8 mouse cellular contexts compared by ENCODE assay signal in genomic region chr5:32134051-32134732, GRCm38 (mm10). TPM values are rescaled to one million over a fixed set of nuclear protein-coding genes. Genes with fewer than 3 reads are reported as not detected.
DNase-seq lines count a peak whose midpoint lies in the region; ATAC-seq and TF ChIP-seq lines count a peak whose summit lies in the region.

No protein-coding gene starts in this region.

- DNase-seq in adrenal gland, adult 18-20 months (ENCODE audit: low spot score in 2 of 2), result peak; percentile 46 to 50
- DNase-seq in adrenal gland, postnatal 10 days, result no peak
- DNase-seq in MEL-GATA-1-ER (ENCODE audit: extremely low read depth, low read depth), result peak; percentile 38
- peak; percentile 48 for DNase-seq in hindbrain, embryonic 11.5 days (ENCODE audit: low spot score)
- DNase-seq in midbrain, postnatal 0 days (ENCODE audit: low spot score), result no peak

- peak overlapping the region; percentile 93 for H3K4me2 ChIP-seq in hindbrain, embryonic 11.5 days (replicated peaks; ENCODE audit: low read depth, low read length)
- H3K4me2 ChIP-seq in limb, embryonic 13.5 days (replicated peaks), result peak overlapping the region; percentile 83
- H3K4me2 ChIP-seq in midbrain, postnatal 0 days (ENCODE audit: low read depth, low read length, poor library complexity, severe bottlenecking), result peak overlapping the region; percentile 97

- no peak for ATAC-seq in hindbrain, embryonic 11.5 days (ENCODE audit: low FRiP score)
- ATAC-seq in limb, embryonic 13.5 days (ENCODE audit: low FRiP score, low read depth), result no peak
- no peak for ATAC-seq in midbrain, postnatal 0 days (ENCODE audit: low FRiP score)
- no peak for ATAC-seq in erythroid progenitor cell, adult 5-6 weeks (replicated peaks; ENCODE audit: low FRiP score, poor library complexity, severe bottlenecking)

- no peaks in the 10 kb centered on the region for H3K9me3 ChIP-seq in hindbrain, embryonic 11.5 days (ENCODE audit: control insufficient read depth, low read length)
- no peaks in the 10 kb centered on the region for H3K9me3 ChIP-seq in limb, embryonic 13.5 days
- no peaks in the 10 kb centered on the region for H3K9me3 ChIP-seq in midbrain, postnatal 0 days (ENCODE audit: low read length)

- 2% methylated on average over 21 of the region's 21 CpGs for WGBS in hindbrain, embryonic 11.5 days
- WGBS in limb, embryonic 13.5 days, result 4% methylated on average over 21 of the region's 21 CpGs
- 2% methylated on average over 21 of the region's 21 CpGs for WGBS in midbrain, postnatal 0 days

- H3K4me3 ChIP-seq in embryonic fibroblast, embryonic 13.5 days (ENCODE audit: insufficient read depth, low read length), result peak overlapping the region; percentile 3
- peak overlapping the region; percentile 47 for H3K4me3 ChIP-seq in hindbrain, embryonic 11.5 days (ENCODE audit: low read depth, low read length)
- peak overlapping the region; percentile 70 for H3K4me3 ChIP-seq in limb, embryonic 13.5 days
- peak overlapping the region; percentile 67 for H3K4me3 ChIP-seq in midbrain, postnatal 0 days (ENCODE audit: low read depth, low read length)

- TF ChIP-seq POLR2A in embryonic fibroblast, embryonic 13.5 days (IDR thresholded peaks at IDR 0.05; ENCODE audit: low read depth, low read length), result peak; percentile 65

- H3K4me1 ChIP-seq in embryonic fibroblast, embryonic 13.5 days (ENCODE audit: control insufficient read depth, insufficient read depth, low read length), result no peaks in the 10 kb centered on the region
- peaks cover 3% of the 10 kb centered on the region; the same call in 1 of the 2 replicates for H3K4me1 ChIP-seq in hindbrain, embryonic 11.5 days (replicated peaks; ENCODE audit: control insufficient read depth, insufficient read depth, low read length)
- peaks cover 42% of the 10 kb centered on the region for H3K4me1 ChIP-seq in limb, embryonic 13.5 days
- H3K4me1 ChIP-seq in midbrain, postnatal 0 days (ENCODE audit: insufficient read depth, low read length), result peaks cover 14% of the 10 kb centered on the region; the same call in 1 of the 2 replicates

- peak overlapping the region; percentile 85 for H3K27ac ChIP-seq in embryonic fibroblast, embryonic 13.5 days (ENCODE audit: insufficient read depth, low read length)
- H3K27ac ChIP-seq in hindbrain, embryonic 11.5 days (ENCODE audit: low read depth, low read length), result no peak overlapping the region
- peak overlapping the region; percentile 83; the same call in 1 of the 2 replicates for H3K27ac ChIP-seq in limb, embryonic 13.5 days
- no peak overlapping the region for H3K27ac ChIP-seq in midbrain, postnatal 0 days (ENCODE audit: low read depth, low read length)

- H3K9ac ChIP-seq in hindbrain, embryonic 11.5 days (ENCODE audit: low read depth, low read length), result no peak overlapping the region; the same call in 1 of the 2 replicates
- peak overlapping the region; percentile 75 for H3K9ac ChIP-seq in limb, embryonic 13.5 days
- H3K9ac ChIP-seq in midbrain, postnatal 0 days (replicated peaks; ENCODE audit: low read length, poor library complexity, severe bottlenecking), result no peak overlapping the region

- no peaks in the 10 kb centered on the region for H3K36me3 ChIP-seq in hindbrain, embryonic 11.5 days (ENCODE audit: control insufficient read depth, insufficient read depth, low read length)
- no peaks in the 10 kb centered on the region for H3K36me3 ChIP-seq in limb, embryonic 13.5 days
- no peaks in the 10 kb centered on the region for H3K36me3 ChIP-seq in midbrain, postnatal 0 days (ENCODE audit: insufficient read depth, low read length)

- TF ChIP-seq CTCF in embryonic fibroblast, embryonic 13.5 days (IDR thresholded peaks at IDR 0.05; ENCODE audit: borderline replicate concordance, insufficient read depth, low read length), result no peak
- TF ChIP-seq CTCF in midbrain, postnatal 0 days (IDR thresholded peaks at IDR 0.05), result no peak

- H3K27me3 ChIP-seq in hindbrain, embryonic 11.5 days (ENCODE audit: control insufficient read depth, insufficient read depth, low read length), result peaks cover 45% of the 10 kb centered on the region
- H3K27me3 ChIP-seq in limb, embryonic 13.5 days, result peaks cover 36% of the 10 kb centered on the region
- H3K27me3 ChIP-seq in midbrain, postnatal 0 days (ENCODE audit: insufficient read depth, low read length), result peaks cover 27% of the 10 kb centered on the region

RNA-seq across cellular contexts. Expression of gene Fosl2, which starts 1.4 kb away (rescaled TPM):
- total RNA-seq in adrenal gland, adult 18-20 months (2021), result 100 to 1,000 TPM; 188 to 364 TPM
- 100 to 1,000 TPM; 167 to 194 TPM for total RNA-seq in adrenal gland, postnatal 10 days (2021)
- 167 and 171 TPM in 2 replicates for polyA plus RNA-seq in embryonic fibroblast, embryonic 13.5 days (2011; ENCODE audit: insufficient read length, low read depth, missing spikeins)
- 0.67 and 1.1 TPM in 2 replicates for polyA plus RNA-seq in hindbrain, embryonic 11.5 days (2014; fragmentation: Nextera tagmentation; extraction: Ambion mirVana)
- 2.3 and 2.5 TPM in 2 replicates for polyA plus RNA-seq in limb, embryonic 13.5 days (2015; fragmentation: Nextera tagmentation; extraction: Ambion mirVana)
- total RNA-seq in midbrain, postnatal 0 days (2014; rRNA removed), result 5.5 and 6.4 TPM in 2 replicates
- polyA plus RNA-seq in midbrain, postnatal 0 days (2015; fragmentation: Nextera tagmentation; extraction: Ambion mirVana), result 0.52 and 0.58 TPM in 2 replicates
- total RNA-seq in erythroid progenitor cell, adult 5-6 weeks (2015; ENCODE audit: low replicate concordance), result 7.9 and 12.2 TPM in 2 replicates
- total RNA-seq in erythroid progenitor cell, adult 5-6 weeks (2017; ENCODE audit: low replicate concordance), result 2.4 and 2.9 TPM in 2 replicates

Comparison
In these comparisons a context has a peak if more than half of its experiments do, and no peak if none do; other contexts are left out.
1. DNase-seq: peak in adrenal gland, adult 18-20 months (2 of 2), MEL-GATA-1-ER (single experiment) and hindbrain, embryonic 11.5 days (single experiment); none in adrenal gland, postnatal 10 days (single experiment) and midbrain, postnatal 0 days (single experiment).
2. H3K27ac ChIP-seq: peak in embryonic fibroblast, embryonic 13.5 days (single experiment) and limb, embryonic 13.5 days (single experiment); none in hindbrain, embryonic 11.5 days (single experiment) and midbrain, postnatal 0 days (single experiment).
3. H3K4me3 ChIP-seq: peak in every context shown above with its lines; median percentile 70 in limb, embryonic 13.5 days; 67 in midbrain, postnatal 0 days; 47 in hindbrain, embryonic 11.5 days; 3 in embryonic fibroblast, embryonic 13.5 days.
4. RNA of gene Fosl2, which starts 1.4 kb away (total RNA-seq): 188 to 364 TPM in adrenal gland, adult 18-20 months and 167 to 194 TPM in adrenal gland, postnatal 10 days; 2.4 to 12.2 TPM in erythroid progenitor cell, adult 5-6 weeks and 5.5 to 6.4 TPM in midbrain, postnatal 0 days; every median in the first group is over 10 times any median in the second.
5. Peak in every context shown above with its lines, with median percentiles within 50 percentile points of each other: H3K4me2 ChIP-seq.